Mouse (Mus musculus) liver, postnatal 0 days (tissue): ENCODE measurements around the gene Slc5a10. TPM values are rescaled to one million over a fixed set of nuclear protein-coding genes. Genes with fewer than 3 reads are reported as not detected.

Experiments
- ATAC-seq: fragments of 200-750 bp; cut with Nextera tagmentation; 2 replicates; pipeline ENCODE4 v1.8.0; 2017; ENCODE audit warnings: mild to moderate bottlenecking, moderate library complexity
- DNase-seq: peaks from one replicate; pipeline ENCODE4 v3.0.0-alpha.2; 2016
- H3K27ac ChIP-seq: fragments of 300-500 bp; sonication (generic); 2 replicates; pipeline ENCODE4 v1.5.1; 2014; ENCODE audit warnings: antibody characterized with exemption, moderate library complexity, mild to moderate bottlenecking, low read depth
- H3K27me3 ChIP-seq: fragments of 300-500 bp; sonication (generic); 2 replicates; pipeline ENCODE4 v1.6.1; 2014; ENCODE audit warnings: low read length, control low read depth, mixed read lengths; ENCODE audit not compliant: insufficient read depth
- H3K36me3 ChIP-seq: fragments of 300-500 bp; sonication (generic); replicated peaks from 2 replicates; pipeline ENCODE4 v1.6.1; 2014; ENCODE audit warnings: mild to moderate bottlenecking, control low read depth, low read length, moderate library complexity, mixed read lengths; ENCODE audit not compliant: insufficient read depth
- H3K4me1 ChIP-seq: fragments of 300-500 bp; sonication (generic); 2 replicates; pipeline ENCODE4 v1.6.1; 2014; ENCODE audit warnings: antibody characterized with exemption, mild to moderate bottlenecking, control low read depth; ENCODE audit not compliant: insufficient read depth
- H3K4me2 ChIP-seq: fragments of 300-500 bp; sonication (generic); 2 replicates; pipeline ENCODE4 v1.6.1; 2014; ENCODE audit warnings: low read depth, mild to moderate bottlenecking, low read length, moderate library complexity, mixed read lengths
- H3K4me3 ChIP-seq: fragments of 300-500 bp; sonication (generic); 2 replicates; pipeline ENCODE4 v1.5.1; 2014; ENCODE audit warnings: low read depth, low read length
- H3K9ac ChIP-seq: fragments of 300-500 bp; sonication (generic); replicated peaks from 2 replicates; pipeline ENCODE4 v1.6.1; 2014; ENCODE audit warnings: mild to moderate bottlenecking, moderate library complexity
- H3K9me3 ChIP-seq: fragments of 300-500 bp; sonication (generic); 2 replicates; pipeline ENCODE4 v1.6.1; 2016; ENCODE audit warnings: mild to moderate bottlenecking, control low read depth, low read length, mixed read lengths
- CTCF ChIP-seq: sonication (generic); IDR thresholded peaks from 2 replicates; pipeline ENCODE4 v1.5.1; 2016; ENCODE audit warnings: antibody characterized with exemption, low read depth
- EP300 ChIP-seq: IDR thresholded peaks from 2 replicates; pipeline ENCODE4 v1.6.1; 2016; ENCODE audit warnings: antibody characterized with exemption, low read depth, mild to moderate bottlenecking
- WGBS: fragments of 180-500 bp; shearing (Covaris S2); extraction: QIAGEN DNeasy Blood & Tissue Kit; methylation state at CpG from one replicate; pipeline ENCODE4 v1.1.7; 2014; ENCODE audit not compliant: insufficient replicate concordance; 5-methylcytosine and 5-hydroxymethylcytosine counted together
- polyA plus RNA-seq: library from polyadenylated mRNA; unstranded; fragments of >200 nt; fragmentation: Nextera tagmentation; extraction: Ambion mirVana; gene quantifications from 2 replicates; pipeline ENCODE4 v1.2.1, GENCODE M21; 2015

Gene Slc5a10
- polyA plus RNA-seq, 1 experiment from 2014 or later = not detected

- WGBS = 84% methylated on average over 9 of the region's 9 CpGs
- Histone ChIP-seq H3K4me1 (no peaks in the 10 kb centered on the region), H3K27me3 (no peaks in the 10 kb centered on the region), H3K4me2 (no peak overlapping the region), H3K27ac (no peak overlapping the region), H3K4me3 (no peak overlapping the region), H3K9me3 (no peaks in the 10 kb centered on the region), H3K36me3 (peaks cover 29% of the 10 kb centered on the region; the same call in 1 of the 2 replicates), H3K9ac (no peak overlapping the region)
- no peak for TF ChIP-seq CTCF
- TF ChIP-seq EP300 = no peak
- DNase-seq (no peak), ATAC-seq (no peak)
Measured at GRCm38 (mm10) chr11:61745781-61746180, 25.2 kb upstream of the Slc5a10 start.

- Histone ChIP-seq H3K36me3 (peaks cover 36% of the 10 kb centered on the region), H3K4me3 (no peak overlapping the region), H3K9ac (no peak overlapping the region), H3K27me3 (no peaks in the 10 kb centered on the region), H3K4me1 (no peaks in the 10 kb centered on the region), H3K4me2 (no peak overlapping the region), H3K9me3 (no peaks in the 10 kb centered on the region), H3K27ac (no peak overlapping the region)
- TF ChIP-seq EP300 (no peak), CTCF (peak; percentile 31)
- no peak for DNase-seq
- no peak for ATAC-seq
- 53% methylated on average over 3 of the region's 3 CpGs for WGBS
Measured at GRCm38 (mm10) chr11:61744460-61744859, 23.8 kb upstream of the Slc5a10 start.

- Histone ChIP-seq H3K9me3 (no peaks in the 10 kb centered on the region), H3K36me3 (peaks cover 43% of the 10 kb centered on the region), H3K4me2 (no peak overlapping the region), H3K27me3 (no peaks in the 10 kb centered on the region), H3K9ac (no peak overlapping the region; the same call in 1 of the 2 replicates), H3K27ac (no peak overlapping the region), H3K4me3 (no peak overlapping the region), H3K4me1 (no peaks in the 10 kb centered on the region)
- ATAC-seq = no peak
- DNase-seq = no peak
- TF ChIP-seq CTCF = no peak
- no peak for TF ChIP-seq EP300
- WGBS = 75% methylated on average over 3 of the region's 3 CpGs
Measured at GRCm38 (mm10) chr11:61743768-61744167, 23.1 kb upstream of the Slc5a10 start.

- DNase-seq = no peak
- WGBS = 85% methylated on average over 1 of the region's 1 CpGs
- Histone ChIP-seq H3K27ac (no peak overlapping the region), H3K36me3 (peaks cover 44% of the 10 kb centered on the region), H3K4me1 (no peaks in the 10 kb centered on the region), H3K9ac (no peak overlapping the region), H3K9me3 (no peaks in the 10 kb centered on the region), H3K4me3 (no peak overlapping the region), H3K4me2 (no peak overlapping the region), H3K27me3 (no peaks in the 10 kb centered on the region)
- ATAC-seq = no peak
- TF ChIP-seq EP300 (no peak), CTCF (peak; percentile 27; the same call in 1 of the 2 replicates)
Measured at GRCm38 (mm10) chr11:61740500-61740899, 19.9 kb upstream of the Slc5a10 start.

- Histone ChIP-seq H3K4me3 (no peak overlapping the region), H3K27me3 (no peaks in the 10 kb centered on the region), H3K4me1 (no peaks in the 10 kb centered on the region), H3K36me3 (peaks cover 48% of the 10 kb centered on the region), H3K9me3 (no peaks in the 10 kb centered on the region), H3K9ac (no peak overlapping the region), H3K27ac (no peak overlapping the region), H3K4me2 (no peak overlapping the region)
- DNase-seq = no peak
- no peak for ATAC-seq
- 77% methylated on average over 1 of the region's 1 CpGs for WGBS
- TF ChIP-seq CTCF = no peak
- TF ChIP-seq EP300 = no peak
Measured at GRCm38 (mm10) chr11:61737290-61737689, 16.7 kb upstream of the Slc5a10 start.

- Histone ChIP-seq H3K4me1 (0 out of 2 replicates have a peak, but pooled peaks cover 3% of the 10 kb centered on the region), H3K4me2 (no peak overlapping the region), H3K27ac (no peak overlapping the region), H3K4me3 (no peak overlapping the region), H3K9ac (no peak overlapping the region), H3K27me3 (no peaks in the 10 kb centered on the region), H3K36me3 (peaks cover 25% of the 10 kb centered on the region; the same call in 1 of the 2 replicates), H3K9me3 (no peaks in the 10 kb centered on the region)
- DNase-seq = no peak
- TF ChIP-seq CTCF (no peak), EP300 (no peak)
- WGBS = 74% methylated on average over 7 of the region's 7 CpGs
- no peak for ATAC-seq
Measured at GRCm38 (mm10) chr11:61732672-61733071, 12.0 kb upstream of the Slc5a10 start.
